Mouse (Mus musculus) inflammation-experienced regulatory T-cells (primary cell): Measurements from ENCODE around the gene Lrrc40. TPM values are rescaled to one million over a fixed set of nuclear protein-coding genes. Genes with fewer than 3 reads are reported as not detected.

Experiments
- polyA plus RNA-seq, 2 experiments: library from polyadenylated mRNA; unstranded; fragments of 100-300 nt; shearing (Covaris generic); gene quantifications; one replicate each; pipeline ENCODE4 v1.2.1; 2017

Lrrc40 gene
- 10 to 100 TPM; 14.2 to 18.7 TPM for polyA plus RNA-seq

DNA sequence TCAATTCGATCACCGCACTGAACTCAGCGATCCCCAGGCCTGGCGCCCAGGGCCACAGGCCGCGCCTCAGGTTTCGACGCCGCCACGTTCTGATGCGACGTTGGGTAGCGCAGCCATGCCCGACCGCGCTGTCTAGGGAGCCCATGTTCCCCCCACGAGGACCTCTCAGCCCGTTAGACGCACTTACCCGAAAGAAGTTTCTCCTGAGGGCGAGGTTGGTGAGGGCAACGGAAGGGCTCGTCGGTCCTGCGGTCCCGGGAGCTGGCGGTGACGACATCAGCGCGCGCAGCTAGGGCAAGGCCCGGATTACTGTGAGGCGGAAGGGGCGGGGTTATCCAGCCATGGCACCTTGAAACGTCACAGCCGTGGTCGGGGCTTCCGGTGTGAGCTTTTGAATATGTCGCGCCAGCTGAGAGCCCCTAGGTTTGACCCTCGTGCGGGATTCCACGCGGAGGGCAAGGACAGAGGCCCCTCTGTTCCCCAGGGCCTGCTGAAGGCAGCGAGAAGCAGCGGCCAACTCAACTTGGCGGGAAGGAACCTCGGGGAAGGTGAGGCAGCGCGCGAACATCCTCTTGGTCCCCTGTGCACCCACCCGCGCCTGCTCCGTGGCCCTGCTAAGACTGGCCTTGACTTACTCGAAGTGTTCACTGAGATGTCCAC lies at the start of gene Lrrc40, which contains the start of gene Srsf11:
Gene Lrrc40 (plus strand): TSS at position 334 of the 660 bp plus-strand sequence.
Gene Srsf11 (minus strand): TSS at position 311 of the 660 bp plus-strand sequence.

Other genes with a start within 250 kb of the Lrrc40 start
- gene Cth, start 111.6 kb upstream of the Lrrc40 start, polyA plus RNA-seq = 1 to 10 TPM in 1 of 2 experiments, under 1 TPM in 1; 0.74 to 1.7 TPM
- 10 to 100 TPM; 35.5 to 44.0 TPM for gene Ankrd13c, start 89.4 kb upstream of the Lrrc40 start, polyA plus RNA-seq
- gene Srsf11, start within 50 bp of the Lrrc40 start, polyA plus RNA-seq = 100 to 1,000 TPM; 274 to 329 TPM